Mouse (Mus musculus): Measurements from ENCODE around the gene Izumo1r.

Gene Izumo1r

DNA sequence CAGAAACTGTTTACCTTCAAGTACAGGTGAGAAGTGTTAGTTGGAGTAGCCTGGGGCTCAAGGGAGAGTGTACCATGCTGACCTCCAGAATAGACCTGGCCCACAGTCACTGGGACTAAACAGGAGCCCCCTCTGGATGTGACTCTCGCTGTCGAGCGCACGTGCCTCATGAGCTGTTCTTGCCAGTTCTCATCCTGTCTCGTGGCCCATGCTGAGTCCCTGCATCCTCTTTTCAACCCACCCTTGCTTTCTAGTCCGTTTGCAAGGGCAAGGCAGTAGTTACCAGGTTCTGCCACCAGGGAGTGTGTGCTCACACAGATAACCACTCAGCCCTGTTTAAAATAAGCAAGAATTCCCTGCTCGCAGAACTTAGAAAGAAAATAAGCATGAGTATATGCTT lies 36.8 kb downstream of the Izumo1r start:
- DNase-seq (ENCODE audit: low read depth, low spot score), result peak; percentile 90

DNA sequence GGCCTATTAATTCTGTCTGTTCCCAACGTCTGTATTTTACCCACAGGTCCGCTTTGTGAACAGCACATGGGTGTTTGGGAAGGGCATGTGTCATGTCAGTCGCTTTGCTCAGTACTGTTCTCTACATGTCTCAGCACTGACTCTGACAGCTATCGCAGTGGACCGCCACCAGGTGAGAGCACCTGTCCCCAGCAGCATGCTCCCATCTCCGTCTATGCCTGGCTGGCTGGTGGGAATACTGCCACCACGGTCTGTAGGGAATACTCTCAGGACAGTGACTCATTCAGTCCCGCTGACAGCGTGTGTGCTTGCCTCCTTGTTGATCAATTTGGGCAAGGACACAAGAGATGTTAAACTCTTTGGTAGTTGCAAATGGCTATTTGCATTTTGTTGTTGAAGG lies 39.0 kb downstream of the Izumo1r start:
- DNase-seq (ENCODE audit: low read depth, low spot score), result no peak

DNA sequence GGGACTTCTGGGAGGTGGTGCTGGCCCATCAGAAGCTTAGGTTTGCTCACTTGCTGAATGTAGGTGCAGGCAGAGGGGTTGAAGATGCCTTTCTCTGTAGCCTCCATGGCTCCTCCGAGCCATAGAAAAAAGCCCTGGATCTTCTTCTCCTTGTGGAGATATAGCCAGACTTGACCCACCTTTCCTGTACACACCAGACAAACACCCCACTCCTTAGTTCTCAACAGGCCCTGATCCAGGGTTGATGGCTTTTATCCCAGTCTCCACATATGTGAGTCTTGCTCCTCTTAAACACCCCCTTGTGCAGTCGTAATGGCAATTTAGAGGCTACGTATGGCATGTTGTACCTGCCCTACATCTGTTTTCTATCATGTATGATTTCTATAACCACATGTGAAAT lies 40.6 kb downstream of the Izumo1r start:
- no peak for DNase-seq (ENCODE audit: low read depth, low spot score)

DNA sequence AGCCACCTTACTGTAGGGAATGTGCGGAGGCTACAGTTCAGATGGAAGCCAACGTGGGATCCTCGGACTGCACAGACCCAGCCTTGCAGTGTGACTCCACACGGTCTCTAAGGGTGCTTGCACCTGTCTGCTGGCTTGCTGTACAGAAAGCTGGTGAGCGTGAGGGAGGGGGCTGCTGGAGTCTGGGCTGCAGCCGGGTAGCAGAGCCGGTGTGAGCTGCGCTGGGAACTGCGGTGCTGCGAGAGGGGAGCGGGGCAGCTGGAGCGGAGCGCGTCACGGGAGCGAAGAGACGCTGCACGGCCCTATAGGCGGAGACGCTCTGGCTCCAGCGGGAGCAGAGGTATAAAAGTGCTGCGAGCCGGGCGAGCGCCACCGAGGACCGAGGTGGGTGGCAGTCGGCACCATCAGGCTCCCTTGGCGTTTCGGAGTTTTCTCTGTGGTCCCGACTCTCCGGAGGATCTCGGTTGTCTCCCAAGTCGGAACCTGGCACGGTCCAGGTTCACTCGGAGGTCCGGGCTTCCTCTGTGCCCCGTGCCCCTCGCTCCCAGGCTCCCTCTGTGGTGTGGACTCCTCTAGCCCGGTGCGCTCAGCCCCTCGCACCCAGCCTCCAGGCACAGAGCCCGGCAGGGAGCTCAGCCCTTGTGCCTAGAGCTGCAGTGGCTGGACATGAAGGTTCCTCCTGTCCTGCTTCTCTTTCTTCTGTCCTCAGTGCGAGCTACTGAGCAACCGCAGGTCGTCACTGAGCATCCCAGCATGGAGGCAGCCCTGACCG lies 43.7 kb downstream of the Izumo1r start, which contains the start of gene Gpr83:
Gene Gpr83, plus strand, starts transcription at position 343 of the 772 bp plus-strand sequence.
- DNase-seq (ENCODE audit: low read depth, low spot score), result peak; percentile 91

DNA sequence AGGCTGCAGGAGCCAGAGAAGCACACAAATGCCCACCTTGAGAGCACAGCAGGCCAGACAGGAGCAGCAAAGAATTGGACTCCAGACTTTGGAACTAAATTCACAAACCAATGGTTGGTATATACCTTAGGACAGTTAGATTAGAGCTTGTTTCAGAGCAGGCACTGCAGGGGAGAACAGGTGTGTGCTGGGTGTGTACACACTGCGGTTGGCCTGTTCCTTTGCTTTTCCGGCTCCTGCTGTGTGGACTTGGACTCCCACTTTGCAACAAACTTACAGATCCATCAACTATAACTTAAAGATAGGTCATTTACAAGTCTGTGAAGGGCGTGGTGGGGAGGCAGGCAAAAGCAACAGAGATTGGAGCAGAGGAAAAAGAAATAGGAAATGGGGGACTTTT lies 45.0 kb downstream of the Izumo1r start:
- DNase-seq (ENCODE audit: low read depth, low spot score), result no peak

DNA sequence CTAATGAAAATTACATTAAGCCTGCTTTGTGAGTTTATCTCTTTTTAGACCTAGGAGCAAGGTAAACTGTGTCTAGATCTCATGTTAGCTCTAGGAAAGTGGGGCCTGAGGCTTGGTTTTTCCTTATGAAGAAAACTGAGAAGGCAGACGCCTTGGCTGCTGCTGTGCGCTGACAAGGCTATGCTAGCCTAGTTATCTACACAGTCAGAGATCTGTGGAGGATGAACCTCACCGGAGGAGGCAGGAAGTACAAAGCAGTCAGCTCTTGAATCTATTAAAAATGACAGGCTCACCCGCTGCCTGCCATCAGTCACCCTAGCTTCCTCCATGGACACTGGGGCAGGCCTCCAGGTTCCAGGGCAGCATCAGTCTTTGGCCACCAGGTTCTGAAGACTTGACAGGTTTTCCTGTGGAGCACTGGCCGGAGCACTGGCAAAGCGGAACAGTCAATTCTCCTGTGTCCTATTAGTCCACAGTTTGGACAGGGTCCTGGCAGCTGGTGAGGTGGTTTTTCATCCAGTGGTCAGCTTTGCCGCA lies 45.5 kb downstream of the Izumo1r start:
- peak; percentile 60 for DNase-seq (ENCODE audit: low read depth, low spot score)

DNA sequence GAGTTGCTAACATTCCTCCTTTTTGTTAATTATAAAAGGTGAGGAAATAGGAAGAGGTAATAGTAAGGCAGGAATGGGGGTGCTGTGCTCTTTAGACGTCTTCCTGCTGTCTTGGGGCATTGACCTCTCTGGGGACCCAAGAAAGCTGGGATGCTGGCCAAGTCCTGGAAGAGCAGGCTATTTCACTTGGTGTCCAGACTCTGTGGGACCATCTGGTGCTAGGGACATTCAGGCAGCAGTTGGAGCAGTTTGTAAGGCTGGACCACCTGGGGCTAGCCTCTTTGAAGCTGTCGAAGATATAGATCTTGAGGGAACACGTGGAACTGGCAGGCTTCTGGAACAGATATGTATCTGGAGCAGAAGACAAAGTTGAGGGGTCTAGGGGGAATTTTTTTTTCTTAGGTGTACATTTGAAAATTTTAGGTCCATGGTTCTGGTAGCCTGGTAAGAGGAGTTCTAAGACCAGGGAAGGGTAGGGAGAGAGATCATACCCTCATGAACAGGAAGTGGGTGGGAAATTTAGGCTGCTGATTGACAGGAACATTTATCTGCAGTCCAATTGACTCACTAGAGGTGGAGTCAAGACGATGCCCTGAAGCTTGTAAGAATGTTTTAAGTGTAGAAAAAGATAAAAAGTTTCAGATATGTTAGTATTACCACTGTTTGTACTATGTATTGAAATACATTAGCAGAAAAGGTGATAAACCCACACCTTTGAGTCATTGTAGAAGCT lies 46.7 kb downstream of the Izumo1r start:
- DNase-seq (ENCODE audit: low read depth, low spot score), result peak; percentile 56

DNA sequence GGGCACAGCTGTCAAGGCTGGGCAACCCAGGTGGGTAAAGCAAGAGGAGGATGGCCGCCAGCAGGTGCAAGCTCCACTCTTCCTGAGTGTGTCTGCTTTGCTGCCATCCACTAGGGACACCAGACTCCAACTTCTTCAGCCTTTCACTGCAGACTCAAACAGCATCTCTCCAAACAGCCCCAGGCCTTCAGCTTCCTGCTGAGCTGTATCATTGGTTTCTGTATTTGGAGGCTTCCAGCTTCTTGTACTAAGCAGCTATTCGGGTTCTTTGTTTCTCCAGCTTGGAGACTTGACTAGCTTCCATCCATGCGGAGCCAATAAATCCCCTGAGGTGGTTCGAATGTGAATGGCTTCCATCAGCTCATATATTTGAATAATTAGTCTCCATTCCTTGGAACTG lies 49.2 kb downstream of the Izumo1r start:
- DNase-seq (ENCODE audit: low read depth, low spot score), result no peak

DNA sequence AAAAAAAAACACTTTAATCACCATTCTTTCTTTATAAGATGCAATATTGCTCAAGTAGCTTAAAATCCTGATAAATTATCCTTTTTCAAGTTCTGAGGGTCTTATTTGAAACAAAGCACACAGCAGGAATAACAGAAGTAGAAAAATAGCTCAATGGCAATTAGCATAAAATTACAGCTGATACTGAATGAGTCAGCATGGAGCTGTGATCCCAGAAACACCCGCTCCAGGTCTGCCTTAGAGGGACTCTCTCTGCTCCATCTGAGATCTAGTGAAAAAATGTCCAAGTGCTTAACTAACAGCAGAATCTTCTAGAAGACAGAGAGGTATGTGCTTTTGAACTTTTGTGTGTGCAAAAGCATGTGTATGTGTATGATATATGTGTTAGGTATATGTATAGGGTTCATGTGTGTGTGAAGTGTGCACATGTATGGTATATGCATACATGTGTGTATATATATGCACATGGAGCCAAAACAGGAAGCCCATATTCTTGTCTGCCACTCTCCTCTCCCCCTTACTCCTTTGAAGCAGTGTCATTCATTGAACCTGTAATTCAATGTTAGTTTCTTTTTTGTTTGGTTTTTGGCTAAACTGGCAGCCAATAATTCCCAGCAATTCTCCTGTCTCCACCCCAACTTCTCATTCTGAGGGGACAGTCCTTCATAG lies 55.3 kb downstream of the Izumo1r start:
- DNase-seq (ENCODE audit: low read depth, low spot score), result no peak

DNA sequence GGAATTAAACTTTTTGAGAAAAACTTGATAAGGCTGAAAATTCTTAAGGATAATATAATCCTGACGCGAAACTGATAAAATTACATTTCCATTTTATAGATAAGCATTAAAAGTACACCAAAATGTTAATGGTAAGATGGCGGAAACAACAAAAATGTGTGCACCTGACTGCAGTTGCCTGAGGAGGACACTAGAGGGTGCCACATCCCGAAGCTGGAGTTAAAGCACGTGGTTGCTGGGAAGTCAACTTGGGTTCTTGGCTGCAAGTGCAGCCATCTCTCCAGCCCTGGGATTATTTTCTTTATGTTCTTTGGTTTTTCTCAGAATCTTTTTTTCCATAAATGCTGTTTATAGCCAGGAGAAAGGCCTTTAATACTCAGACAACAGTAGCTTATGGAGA lies 57.3 kb downstream of the Izumo1r start:
- DNase-seq (ENCODE audit: low read depth, low spot score), result peak; percentile 71

DNA sequence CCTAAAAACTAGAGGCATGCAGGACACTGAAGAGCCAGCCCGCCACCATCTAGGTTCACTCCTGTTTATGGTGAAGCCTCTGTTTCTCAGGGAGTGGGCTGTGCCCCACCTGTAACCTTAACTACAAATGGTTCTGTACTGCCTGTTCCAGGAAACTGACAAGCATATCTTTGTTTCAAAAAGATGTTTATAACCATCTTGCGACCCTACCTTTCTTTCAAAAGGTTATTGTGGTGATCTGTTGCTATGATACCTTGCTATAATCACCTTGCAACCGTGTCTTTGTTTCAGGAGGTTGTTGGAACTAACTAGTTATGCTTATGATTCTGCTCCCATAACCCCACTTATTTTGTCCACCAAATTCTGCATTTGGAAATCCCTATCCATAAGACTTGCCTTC lies 59.8 kb downstream of the Izumo1r start:
- peak; percentile 38 for DNase-seq (ENCODE audit: low read depth, low spot score)

DNA sequence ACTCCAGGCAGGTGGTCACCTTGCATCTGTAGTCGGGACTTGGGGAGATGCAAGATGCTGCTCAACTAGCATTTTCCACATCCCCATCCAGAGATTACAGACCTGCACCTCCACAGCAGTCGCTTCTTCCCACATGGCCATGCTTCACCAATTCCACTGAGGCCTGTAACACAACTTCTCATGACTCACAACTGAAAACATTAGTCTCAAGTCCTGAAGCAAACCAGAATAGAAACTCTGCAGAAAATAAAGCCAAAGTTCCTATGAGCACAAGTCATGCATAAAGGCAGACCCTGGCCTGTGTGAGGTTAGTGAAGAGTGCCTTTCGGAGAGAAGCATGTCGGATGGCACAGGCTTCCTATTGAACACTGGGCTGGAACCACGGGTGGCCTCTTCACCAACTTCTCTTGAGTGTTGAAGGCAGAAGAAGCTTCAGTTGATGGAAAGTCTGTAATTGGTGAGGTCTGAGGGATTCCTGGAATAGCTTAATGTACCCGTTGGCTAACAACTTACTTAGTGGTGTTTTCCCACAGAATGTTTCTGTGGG lies 60.4 kb downstream of the Izumo1r start:
- no peak for DNase-seq (ENCODE audit: low read depth, low spot score)

DNA sequence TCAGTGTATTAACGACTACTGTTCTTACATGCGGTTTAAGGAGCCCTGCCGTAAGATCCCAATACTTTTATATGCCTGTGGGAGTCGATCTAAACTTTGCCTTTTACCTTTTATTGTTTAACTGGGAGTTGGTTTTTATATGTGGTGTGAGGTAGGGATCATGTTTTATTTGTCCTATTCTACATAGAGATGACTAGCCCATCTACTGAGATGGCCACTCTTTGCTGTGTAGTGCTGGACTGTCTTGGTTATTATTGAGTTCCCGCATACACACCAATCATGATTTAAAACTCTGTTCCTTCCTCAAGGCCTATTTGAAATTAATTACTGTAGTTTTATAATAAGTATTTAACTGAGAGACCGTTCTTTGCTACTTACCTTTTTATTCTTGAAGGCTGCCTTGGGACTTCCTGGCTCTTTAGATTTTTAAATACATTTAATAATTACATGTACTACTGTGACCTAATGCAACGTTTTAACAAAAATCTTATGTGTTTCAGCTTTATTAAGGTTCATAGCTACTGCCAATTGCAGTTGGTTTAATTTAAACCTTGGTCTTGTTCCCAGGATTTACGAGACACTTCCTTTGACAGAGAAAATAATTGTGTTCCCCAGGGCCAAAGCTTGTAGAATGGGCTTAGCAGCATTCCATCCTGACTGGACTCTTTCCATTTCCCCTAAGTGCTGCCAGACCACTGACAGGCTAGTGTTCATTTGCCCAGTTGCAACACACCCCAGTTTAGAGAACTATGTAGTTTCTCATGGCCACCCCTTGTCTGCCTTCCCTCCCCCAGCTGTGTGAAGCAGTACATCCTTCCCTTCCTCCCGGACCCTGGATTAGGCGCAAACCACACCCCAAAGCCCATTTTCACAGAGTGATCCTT lies 61.6 kb downstream of the Izumo1r start:
- no peak for DNase-seq (ENCODE audit: low read depth, low spot score)

DNA sequence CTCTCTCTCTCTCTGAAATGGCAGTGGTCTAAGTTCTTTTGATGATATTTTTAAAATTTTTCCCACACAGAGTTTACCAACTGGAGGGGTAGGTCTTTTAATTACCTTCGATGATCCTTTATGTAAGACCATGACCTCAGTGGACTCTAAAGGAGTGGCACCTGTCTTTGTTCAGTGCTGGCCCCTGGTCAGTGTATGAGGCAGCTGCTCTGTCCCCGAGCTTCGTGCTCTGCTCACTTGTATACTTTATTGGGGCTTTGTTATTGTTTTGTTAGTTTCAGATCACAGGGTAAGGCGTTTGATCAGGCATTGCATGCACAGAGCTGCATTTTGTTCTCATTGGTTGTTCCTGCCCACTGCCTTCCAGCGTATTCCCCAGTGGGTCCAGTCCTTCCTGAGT lies 63.8 kb downstream of the Izumo1r start:
- no peak for DNase-seq (ENCODE audit: low read depth, low spot score)

DNA sequence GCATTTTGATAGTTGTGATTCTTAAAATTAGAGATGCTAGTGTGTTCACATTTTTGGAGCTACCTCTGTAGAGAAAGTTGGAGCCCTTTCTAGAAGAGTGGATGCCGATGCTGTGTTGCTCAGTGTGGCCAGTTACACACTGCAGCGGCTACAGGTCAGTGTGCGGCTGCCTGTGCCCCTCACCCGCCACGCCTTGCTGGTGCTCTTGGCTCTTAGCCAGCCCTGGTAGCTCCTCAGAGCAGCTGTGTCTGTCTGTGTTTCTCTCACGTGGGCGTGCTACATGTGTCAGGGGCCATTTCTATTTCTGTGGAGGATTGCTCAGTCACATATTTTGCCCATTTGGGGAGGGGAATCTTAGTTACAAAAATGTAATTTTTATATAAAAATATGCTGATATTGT lies 64.2 kb downstream of the Izumo1r start:
- DNase-seq (ENCODE audit: low read depth, low spot score), result peak; percentile 40
